In the genomic region with DNA sequence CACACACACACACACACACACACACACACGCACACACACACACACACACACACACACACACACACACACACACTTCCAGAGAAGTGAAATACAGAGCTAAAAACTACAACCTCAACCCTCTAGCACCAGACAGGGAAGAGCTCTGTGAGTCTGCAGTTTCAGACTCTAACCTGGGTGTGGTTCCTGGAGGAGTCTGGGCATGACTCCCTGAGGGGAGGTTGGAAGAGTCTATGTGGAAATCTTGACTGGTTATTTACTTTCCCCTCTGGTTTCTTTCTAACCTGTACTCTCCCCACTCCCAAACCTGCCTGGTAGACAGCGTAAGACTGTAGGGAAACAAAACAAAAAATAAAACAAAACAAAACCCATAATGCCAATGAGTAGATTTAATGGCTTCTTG, we compare ENCODE assay signal across 15 mouse cellular contexts.
"Had no signal": no experiment of that assay in that cellular context is flagged by ENCODE, and none has a peak within 500 bp of the region (broad histone marks: within the 10 kb centered on the region; RNA-seq: fewer than 3 reads in every experiment).

No protein-coding gene starts in this region.

- ATAC-seq: midbrain, embryonic 15.5 days had no signal

- H3K36me3 ChIP-seq: limb, embryonic 13.5 days; midbrain, embryonic 15.5 days; neural tube, embryonic 12.5 days; stomach, embryonic 15.5 days had no signal

- H3K27me3 ChIP-seq: limb, embryonic 13.5 days; megakaryocyte, embryonic 14.5 days; midbrain, embryonic 15.5 days; neural tube, embryonic 12.5 days; stomach, embryonic 15.5 days had no signal

- H3K9ac ChIP-seq: limb, embryonic 13.5 days; liver, embryonic 14.5 days; midbrain, embryonic 15.5 days; neural tube, embryonic 12.5 days; stomach, embryonic 15.5 days had no signal

- H3K27ac ChIP-seq: kidney, postnatal 0 days; limb, embryonic 13.5 days; liver, embryonic 14.5 days; midbrain, embryonic 15.5 days; neural tube, embryonic 12.5 days; stomach, embryonic 15.5 days had no signal

- H3K4me3 ChIP-seq: limb, embryonic 13.5 days; megakaryocyte, embryonic 14.5 days; midbrain, embryonic 15.5 days; neural tube, embryonic 12.5 days; stomach, embryonic 15.5 days had no signal

- H3K9me3 ChIP-seq: midbrain, embryonic 15.5 days; neural tube, embryonic 12.5 days; stomach, embryonic 15.5 days had no signal

- DNase-seq: kidney, adult 9 months; kidney, postnatal 36 days; left cerebral cortex, postnatal 4 days; lung, adult 18-20 months; lung, postnatal 4 days; retina, postnatal 1 day; right cerebral cortex, postnatal 4 days had no signal

- H3K4me1 ChIP-seq: megakaryocyte, embryonic 14.5 days; midbrain, embryonic 15.5 days; neural tube, embryonic 12.5 days had no signal

- H3K4me2 ChIP-seq: limb, embryonic 13.5 days; midbrain, embryonic 11.5 days; midbrain, embryonic 15.5 days; neural tube, embryonic 12.5 days; stomach, embryonic 15.5 days had no signal
